Mouse (Mus musculus): ENCODE data around the gene Meioc.
A peak's percentile ranks its signal among the peaks of the same experiment; 100 is the strongest.
"Not testable (repeated sequence)": the region's sequence is repeated elsewhere in the genome, so short reads cannot be mapped to it uniquely, and the experiment has no call there.

Meioc gene

DNA sequence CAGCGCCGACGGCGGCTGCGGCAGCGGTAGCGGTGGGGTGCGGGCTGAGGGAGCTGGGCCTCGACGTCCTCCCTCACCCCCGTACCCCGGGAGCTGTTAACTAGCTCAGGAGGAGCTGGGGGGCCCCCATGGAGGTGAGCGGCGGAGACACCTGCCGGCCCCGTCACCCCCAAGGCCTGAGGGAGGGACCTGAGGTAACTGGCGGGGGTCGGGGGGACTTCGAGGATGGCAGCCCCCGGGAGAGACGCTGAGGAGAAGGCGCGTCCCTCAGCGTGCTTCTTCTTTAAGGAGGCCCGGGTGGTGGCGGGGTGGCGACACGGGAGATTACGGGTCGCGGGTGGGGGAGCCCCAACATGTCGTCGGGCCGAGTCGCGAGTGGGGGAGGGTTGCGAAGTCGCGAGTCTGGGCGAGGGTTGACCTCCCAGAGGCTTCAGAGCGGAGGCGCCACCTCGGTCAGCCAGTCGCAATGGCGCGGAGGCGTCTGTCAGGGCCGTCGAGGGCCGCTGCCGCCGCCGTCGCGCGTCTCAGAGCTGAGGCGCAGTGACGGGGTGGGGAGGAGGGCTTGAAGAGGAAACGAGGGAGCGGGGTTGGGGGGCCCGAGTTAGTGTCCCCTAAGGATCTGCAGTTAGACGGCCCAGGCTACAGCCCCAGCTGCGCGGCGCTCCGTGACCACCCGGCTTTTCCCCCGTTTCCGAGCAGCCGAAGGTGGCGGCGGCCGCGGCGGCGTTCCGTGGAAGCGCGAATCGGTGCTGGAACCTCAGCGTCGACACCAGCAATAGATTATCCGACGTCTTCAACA lies 2.3 kb downstream of the Meioc start:
- DNase-seq (ENCODE audit: low read depth, low spot score): no peak

DNA sequence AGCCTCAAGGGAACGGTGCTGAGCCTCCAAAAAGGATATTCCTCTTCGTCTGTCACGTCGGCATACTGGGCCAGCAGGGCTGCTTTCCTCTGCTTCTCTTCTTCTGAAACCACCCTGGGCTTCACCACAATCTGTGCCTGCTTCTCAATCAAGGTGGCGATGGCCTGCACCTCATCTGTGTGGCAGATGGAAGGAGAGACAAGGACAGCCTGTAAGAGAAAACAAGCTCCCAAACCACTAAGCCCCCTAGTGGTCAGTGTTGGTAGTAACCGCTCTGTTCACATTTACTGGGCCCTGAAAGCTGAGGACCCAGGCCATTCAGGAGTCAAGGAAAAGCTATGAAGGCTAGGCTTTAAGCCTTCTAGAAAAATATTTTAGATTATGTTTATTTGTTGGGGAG lies 26.6 kb downstream of the Meioc start:
- DNase-seq (ENCODE audit: low read depth, low spot score): peak; percentile 24

- peak; percentile 78 for DNase-seq (ENCODE audit: low read depth, low spot score)
Observed at GRCm38 (mm10) chr11:102695289-102695688, 31.8 kb downstream of the Meioc start.

DNA sequence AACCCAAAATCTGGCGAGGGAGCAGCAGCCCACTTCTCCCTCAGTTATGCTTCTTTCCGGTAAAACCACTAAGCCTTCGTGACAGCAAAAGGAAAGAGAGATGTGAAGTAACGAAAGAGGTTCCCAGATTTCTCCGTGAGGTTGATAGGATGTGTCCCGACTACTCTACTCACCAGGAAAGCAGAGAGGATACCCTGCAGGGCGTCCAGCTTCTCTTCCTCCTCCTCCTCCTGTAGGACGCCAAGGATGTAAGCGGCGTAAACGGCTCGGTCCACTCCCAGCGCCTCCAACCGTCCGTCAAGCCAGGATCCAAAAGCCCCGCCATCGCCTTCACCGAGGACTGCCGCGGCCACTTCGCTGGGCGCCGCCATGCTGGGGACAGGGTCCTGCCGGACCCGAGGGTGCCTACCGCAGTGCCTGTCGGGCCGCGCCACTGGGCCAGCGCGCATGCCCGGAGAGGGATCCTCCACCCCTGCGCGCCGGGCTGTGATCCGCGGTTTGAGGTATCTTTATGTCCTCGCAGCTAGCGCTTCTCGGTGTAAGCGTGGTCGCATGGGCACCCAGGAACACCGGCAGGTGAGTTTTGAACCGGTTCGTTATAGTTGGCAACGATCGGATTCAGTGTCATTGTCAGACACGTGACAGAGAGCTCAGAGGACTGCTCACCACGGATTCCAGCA lies 34.0 kb downstream of the Meioc start, which contains the start of gene Ccdc43:
TSS of gene Ccdc43 (minus strand) at position 445 of the 680 bp plus-strand sequence.
- peak; percentile 75 for DNase-seq (ENCODE audit: low read depth, low spot score)

DNA sequence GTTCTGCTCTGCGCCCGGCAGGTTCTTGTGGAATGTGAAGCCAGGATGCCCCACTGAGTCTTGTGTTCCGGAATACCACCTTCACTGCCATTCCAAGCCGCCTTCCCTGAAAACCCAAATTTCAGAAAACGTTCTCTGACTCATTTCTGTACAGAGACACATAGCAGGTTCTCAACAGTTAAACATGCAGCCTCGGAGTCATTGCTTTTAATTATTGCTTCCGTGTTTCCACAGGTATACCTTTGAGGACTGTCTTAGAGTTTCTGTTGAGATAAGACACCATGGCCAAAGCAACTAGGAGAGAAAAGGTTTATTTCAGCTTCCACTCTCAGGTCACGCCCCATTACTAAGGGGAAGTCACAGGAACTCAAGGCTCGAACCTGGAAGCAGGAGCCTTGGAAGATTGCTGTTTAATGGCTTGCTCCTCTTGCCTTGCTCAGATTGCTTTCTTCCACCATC lies 34.5 kb downstream of the Meioc start:
- no peak for DNase-seq (ENCODE audit: low read depth, low spot score)

- DNase-seq (ENCODE audit: low read depth, low spot score): not testable (repeated sequence)
Observed at GRCm38 (mm10) chr11:102702206-102702605, 38.7 kb downstream of the Meioc start.

DNA sequence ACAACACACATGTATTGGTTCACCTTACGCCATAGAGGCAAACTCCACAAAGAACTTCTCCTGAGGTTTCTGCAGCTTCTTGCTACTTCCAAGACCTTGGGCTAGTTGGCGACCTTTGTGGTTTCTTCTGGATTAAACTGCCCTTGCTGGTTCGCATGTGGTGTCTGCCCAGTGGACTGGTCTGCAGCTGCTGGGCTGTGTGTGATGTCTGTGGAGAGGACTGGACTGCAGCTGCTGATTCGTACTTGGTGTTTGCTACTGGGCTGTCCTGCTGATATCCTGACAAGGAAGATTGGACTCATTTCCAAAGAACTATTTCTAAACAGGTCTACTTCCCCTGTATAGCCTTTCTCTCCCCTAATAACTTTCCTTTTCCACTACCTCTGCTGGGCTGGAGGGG lies 48.9 kb downstream of the Meioc start:
- DNase-seq (ENCODE audit: low read depth, low spot score): no peak

DNA sequence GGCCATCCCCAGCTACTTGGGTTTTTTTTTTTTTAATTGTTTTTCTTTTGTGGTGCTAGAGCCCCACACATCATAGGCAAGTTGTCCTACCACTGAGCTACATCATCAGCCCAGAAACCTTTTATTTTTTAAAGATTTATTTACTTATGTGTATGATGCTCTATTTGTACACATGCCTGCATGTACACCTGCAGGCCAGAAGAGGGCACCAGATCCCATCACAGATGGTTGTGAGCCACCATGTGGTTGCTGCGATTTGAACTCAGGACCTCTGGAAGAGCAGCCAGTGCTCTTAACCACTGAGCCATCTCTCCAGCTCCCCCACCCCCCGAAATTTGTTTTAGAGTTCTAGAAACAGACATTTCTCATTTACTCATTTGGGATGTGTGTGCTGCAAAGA lies 51.1 kb downstream of the Meioc start:
- DNase-seq (ENCODE audit: low read depth, low spot score): not testable (repeated sequence)

GRCm38 (mm10) chr11:102716135-102716534 lies 52.6 kb downstream of the Meioc start:
- no peak for DNase-seq (ENCODE audit: low read depth, low spot score)

DNA sequence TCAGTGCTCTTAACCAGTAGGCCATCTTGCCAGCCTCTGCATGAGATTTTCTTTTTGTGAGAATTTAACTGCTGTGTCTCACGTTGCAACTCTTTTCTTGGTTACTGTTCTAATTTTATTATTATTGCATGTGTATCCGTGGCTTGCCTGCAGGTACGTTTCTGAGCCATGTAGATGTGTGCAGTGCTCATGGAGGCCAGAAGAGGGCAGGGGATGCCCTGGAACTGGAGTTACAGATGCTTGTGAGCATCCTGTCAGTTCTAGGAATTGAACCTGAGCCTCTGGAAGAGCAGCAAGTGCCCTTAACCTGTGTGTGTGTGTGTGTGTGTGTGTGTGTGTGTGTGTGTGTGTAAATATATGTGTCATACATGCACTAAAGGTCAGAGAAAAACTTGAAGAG lies 62.1 kb downstream of the Meioc start:
- DNase-seq (ENCODE audit: low read depth, low spot score): no peak

- DNase-seq (ENCODE audit: low read depth, low spot score): peak; percentile 81
Observed at GRCm38 (mm10) chr11:102728614-102729013, 65.1 kb downstream of the Meioc start.

DNA sequence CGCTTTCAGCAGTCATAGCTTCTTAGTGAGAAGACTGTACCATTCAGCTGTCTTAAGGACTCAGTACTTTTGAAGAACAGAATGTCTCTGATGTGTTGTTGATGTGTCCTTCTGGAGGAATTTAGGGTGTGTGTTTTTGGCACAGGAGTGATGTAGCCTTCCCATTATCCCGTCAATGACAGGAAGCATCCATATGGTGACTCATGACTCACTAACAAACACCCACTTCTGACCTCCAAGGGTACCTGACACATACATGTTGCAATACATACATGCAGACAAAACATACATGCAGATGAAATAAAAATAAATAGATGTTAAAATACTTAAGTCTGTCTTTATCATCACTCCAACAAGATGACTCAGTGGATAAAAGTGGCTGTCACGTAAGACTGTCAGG lies 66.3 kb downstream of the Meioc start:
- DNase-seq (ENCODE audit: low read depth, low spot score): no peak

DNA sequence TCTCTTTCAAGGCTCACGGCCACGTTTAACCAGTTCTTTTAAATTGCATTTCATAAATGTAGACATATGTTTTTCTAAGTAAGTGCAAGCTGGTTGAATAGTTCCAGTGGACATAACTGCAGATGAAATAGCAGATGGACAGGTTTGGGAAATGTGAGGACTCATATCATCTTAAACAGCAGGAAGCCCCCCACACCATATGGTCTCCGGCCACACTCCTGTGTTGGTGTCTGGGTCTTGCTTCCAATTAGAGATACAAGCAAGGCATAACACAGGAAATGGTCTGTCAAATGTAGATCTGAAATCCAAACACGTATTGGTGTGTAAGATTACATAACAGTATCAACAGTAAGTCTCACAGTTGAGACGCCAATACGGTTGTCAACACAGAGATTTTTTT lies 67.8 kb downstream of the Meioc start:
- DNase-seq (ENCODE audit: low read depth, low spot score): no peak
